Mouse (Mus musculus) CD4-positive, CD25-positive, alpha-beta regulatory T cell, adult 2 months (primary cell): ENCODE measurements around the gene Dchs1.
"Not testable (repeated sequence)": the region's sequence is repeated elsewhere in the genome, so short reads cannot be mapped to it uniquely, and the experiment has no call there.

ENCODE experiments used
- DNase-seq: peaks from one replicate; pipeline ENCODE4 v3.0.0-alpha.2; 2012; ENCODE audit warnings: low read depth, low spot score

Gene Dchs1

DNA sequence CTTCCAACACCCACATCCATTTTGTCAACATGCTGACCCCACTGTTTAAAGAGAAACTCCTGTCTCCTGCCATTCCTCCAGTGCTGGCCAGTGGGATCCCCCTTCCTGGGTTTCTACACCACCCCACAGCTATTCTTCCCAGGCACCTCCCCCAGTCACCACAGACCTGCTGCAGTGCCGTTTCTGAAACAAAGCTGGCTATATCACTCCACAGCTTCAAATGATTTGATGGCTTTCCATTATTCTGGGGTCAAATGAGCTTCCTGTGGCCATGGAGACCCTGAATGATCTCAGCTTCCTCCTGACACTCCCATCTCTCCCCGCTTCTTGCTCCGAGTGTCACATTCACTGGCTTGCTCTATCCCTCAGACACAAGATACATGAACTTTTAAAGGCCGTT is 2.9 kb downstream of the Dchs1 start:
- DNase-seq = no peak

DNA sequence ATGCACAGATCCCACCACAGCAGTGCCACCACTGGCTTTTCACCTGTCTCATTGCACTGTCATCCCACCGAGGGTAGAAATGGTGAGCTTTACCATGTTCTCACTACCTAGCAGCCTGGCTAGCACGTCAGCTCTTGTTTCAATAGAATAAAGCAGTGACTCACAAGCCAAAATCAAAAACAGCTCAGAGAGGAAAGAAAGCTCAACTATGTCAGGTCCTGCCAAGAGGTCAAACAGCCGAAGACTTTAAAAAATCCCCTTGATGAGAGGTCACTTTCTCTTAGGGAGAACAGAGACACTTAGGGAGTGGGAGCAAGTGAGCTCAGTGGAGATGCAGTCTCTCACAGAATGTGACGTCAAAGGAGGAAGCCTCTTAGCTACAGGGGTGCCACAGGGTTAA is 3.6 kb downstream of the Dchs1 start:
- DNase-seq = no peak

DNA sequence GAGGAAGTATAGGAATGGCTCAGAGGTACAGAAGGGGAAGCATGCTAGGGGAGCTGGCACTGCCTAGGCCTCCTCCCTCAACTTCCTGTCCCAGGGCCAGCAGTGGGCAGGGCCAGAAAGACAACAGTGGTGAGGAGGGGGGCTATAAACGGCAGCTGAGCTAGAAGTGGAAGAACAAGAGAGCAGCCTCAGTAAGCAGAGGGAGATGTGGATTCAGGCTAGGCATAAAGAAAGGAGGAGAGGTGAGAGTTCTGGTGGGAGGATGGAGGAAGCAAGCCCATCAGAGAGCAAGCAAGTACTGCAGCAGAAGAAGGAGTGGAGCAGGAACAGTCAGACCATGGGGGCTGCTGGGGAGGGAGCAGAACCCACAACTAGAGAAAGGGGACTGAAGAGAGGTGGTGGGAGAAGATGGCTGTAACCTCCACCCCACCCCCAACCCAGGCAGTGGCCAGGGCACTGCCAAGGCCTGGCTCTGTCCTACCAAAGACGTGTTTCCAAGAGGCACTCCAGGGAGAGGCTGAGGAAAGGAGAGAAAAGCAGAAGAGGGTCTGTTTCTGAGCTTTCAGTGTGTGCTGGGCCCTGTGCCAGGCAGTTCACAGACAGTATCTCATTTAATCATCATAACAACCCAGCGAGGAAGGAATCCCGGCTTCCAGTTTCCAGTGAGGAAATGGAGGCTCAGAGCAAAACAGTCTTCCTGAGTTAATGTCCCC is 8.7 kb downstream of the Dchs1 start:
- peak; percentile 36 for DNase-seq

DNA sequence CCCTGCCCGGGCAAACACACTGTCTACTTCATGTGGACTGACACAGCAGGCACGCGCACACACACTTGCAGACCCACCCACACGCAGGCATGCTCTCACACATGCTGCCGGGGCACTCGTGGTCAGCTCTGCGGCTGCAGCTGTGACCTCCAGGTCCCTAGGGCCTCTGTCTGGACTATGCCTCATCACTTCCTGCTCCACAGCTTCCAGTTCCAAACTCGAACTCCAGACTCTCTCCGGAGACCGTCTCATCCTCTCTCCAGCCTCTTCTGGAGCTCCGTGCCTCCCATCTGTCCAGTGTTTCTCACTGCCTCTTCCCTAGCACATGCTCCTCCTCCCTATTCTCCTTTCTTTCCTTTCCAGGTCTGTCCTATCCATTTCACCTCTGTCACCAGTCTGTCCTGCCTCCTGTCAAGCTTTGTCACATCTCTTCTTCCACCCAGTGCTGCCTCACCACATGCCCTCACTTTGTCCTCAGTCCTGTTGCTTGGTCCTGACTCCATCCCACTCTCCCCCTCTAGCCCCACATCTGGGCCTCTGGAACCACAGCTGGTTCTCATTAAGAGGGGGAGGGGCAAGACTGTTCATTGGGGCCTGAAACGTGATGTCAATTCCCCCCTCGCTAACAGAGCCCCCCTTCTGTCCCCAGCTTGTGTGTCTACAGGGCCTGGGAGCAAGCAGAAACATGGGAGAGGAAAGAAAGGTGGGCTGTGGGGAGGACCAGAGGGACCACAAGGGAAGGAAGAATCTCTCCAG is 9.5 kb downstream of the Dchs1 start:
- no peak for DNase-seq

DNA sequence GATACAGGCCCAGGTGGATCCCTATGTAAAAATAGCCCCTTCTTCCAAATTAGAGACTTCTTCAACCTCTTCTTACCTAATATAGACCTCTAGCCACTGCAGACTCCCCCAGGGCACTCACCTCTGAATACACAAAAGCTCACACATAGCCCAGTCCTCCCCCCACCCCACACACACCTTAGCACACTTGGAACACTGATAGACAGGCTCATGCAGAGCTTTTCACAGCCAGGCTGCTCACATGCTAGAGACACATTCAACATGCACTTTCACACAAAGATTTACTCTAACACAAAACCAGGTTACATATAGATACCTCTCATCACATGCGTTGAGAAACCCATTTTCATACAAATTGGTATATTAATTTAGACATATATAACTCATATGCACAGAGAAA is 10.1 kb downstream of the Dchs1 start:
- no peak for DNase-seq

DNA sequence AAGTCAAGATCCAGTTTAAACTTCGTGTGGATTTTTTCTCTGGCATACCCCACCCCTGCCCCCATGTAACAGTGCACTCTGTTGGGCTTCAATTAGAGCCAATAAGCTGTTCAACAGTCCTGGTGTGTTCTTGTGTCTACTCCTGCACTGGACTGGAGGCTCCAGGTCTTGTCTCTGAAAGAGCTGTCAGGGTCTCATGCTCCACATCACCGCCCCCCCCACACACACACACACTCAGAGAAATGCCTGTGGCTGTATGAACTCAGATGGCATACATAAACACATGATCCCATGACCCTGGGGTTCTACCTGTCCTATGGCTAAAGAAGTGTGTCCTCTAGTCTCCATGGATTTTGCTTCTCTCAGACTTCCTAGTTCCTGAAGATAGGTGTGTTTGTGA is 11.4 kb downstream of the Dchs1 start:
- DNase-seq = no peak

DNA sequence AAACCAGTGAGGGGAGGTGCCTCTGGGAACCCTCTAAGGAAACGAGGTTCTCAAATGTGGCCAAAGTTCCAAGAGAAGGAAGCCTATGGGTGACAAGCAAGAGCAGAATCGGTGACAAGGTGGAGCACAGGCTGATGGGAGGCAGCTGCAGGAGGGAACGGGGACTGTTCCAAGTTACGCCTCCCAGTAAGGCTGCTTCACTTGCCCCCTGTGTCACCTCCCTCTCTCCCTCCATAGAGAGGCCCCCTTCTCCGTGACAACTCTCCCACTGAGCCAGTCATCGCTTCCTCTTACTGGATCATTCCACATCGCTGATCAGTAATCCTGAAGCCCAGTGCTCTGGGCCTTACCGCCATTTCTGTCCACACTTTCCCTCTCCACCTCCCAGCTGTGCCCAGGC is 12.8 kb downstream of the Dchs1 start:
- no peak for DNase-seq

DNA sequence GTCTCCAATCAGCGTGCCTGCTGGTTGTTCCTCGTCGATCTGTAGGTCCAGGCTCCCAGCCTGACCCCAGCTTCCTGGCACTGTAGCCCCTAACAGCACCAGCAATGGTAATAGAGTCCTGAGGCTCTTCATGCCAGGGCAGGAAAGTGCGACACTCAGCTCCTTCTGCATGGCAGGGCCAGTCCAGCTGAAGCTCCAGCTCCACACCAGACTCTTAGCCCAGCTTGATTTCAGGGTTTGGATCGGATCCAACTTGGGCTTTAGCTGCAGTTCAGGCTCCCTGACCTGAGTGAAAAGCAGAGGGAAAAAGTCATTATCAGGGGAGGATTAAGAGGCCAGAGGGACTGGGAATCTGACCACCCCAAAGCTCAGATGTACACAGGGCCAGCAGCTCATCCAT is 14.4 kb downstream of the Dchs1 start:
- DNase-seq = no peak

DNA sequence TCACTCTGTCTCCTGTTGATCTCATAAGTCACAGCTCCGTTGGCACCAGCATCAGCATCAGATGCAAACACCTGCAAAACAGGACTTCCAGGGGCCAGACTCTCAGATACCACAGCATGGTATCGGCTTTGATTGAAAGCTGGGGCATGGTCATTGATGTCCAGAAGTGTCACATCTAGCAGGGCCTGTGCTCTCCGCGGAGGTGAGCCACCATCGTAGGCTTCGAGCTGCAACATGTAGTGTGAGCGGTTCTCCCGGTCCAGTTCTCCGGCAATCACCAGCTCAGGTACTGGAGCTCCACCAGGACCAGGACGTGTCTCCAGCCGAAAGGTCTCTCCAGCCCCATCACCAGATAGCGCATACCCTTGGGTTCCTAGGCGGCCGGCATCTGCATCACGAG is 15.1 kb downstream of the Dchs1 start:
- no peak for DNase-seq

DNA sequence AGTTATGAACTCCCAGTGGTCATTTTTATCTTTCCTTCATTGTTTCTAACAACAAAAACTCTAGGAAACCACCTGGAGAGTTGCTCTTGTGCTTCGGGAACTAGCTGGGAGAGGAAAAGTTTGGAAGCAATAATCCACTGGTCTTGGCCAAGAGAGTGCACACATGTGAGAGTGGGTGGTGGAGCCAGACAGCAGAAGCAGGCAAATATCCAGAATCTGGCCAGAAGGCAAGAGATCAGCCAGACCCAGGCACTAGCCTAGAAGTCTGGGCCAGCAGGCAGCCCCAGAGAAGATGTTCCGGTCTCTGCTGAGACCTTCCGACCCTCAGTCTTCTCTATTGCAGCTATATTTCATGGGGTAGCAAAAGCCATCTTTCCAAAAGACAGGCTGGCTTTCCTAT is 17.5 kb downstream of the Dchs1 start:
- no peak for DNase-seq

DNA sequence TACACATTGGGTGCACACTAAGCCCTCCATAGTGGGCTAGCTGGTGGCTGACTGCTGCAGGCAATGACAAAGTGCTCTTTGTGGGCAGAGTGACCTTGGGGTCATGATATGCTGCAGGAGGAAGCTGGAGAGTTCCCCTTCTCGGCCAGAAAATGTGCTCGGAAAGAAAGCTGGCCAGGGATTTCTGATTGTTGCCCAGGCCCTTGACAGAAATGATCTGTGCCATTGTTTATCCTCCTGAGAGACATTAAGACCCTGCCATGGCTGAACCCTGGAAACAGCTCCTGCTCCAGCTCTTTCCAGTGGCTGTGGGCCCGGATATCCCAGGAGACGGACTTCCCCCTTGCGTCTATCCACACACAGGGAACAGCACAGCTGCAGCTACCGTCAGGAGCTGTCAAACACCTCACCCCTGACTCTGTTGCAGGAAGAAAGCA is 19.7 kb downstream of the Dchs1 start:
- DNase-seq = no peak

DNA sequence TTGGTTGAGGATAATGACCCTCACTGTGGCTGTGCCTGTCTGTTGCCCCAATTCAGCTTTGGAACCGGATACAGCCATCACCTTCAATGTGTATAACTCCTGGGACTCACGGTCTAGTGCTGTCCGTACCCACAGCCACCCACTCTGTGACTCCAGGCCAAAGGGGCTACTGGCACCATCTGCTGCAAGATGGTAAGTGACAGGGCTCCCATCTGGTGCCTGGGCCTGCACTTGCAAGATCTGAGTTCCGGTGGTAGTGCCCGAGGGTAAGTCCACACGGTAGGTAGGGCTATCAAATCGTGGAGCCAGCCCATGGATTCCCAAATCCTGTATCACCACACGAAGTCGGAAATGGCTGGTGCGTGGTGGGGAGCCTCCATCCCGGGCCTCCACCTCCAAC is 23.1 kb downstream of the Dchs1 start:
- DNase-seq = no peak

DNA sequence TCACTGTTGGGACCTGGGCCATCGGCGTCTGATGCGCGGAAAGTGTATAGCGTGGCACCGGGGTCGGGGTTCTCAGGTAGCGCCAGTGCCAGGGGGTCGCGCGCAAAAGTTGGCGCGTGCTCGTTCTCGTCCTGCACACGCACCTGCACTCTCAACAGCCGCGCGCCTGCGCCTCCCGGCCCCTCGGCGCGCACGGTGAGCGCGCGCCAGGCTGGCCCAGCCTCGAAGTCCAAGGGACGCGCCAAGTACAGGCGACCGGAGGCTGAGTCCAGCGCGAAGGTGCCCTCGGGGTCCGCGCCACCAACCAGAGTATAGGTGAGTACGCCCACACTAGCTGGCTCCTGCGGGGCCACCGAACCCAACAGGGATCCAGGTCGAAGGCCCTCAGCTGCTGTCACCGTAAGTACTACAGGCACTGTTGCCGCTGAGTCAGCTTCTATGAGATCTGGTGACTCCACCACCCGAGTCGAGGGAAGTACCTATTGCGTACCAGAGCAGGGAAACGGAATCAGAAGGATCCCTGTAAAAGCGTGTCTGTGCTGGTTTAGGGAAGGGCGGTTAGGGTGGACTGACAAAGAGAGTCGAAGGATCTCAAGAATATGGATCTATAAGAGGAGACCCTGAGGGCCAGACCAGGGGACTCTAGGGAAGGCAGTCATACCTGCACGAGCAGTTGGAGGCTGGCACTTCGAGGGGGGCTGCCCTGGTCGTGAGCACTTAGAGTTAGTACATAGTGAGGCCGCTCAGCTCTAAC is 24.8 kb downstream of the Dchs1 start:
- no peak for DNase-seq

DNA sequence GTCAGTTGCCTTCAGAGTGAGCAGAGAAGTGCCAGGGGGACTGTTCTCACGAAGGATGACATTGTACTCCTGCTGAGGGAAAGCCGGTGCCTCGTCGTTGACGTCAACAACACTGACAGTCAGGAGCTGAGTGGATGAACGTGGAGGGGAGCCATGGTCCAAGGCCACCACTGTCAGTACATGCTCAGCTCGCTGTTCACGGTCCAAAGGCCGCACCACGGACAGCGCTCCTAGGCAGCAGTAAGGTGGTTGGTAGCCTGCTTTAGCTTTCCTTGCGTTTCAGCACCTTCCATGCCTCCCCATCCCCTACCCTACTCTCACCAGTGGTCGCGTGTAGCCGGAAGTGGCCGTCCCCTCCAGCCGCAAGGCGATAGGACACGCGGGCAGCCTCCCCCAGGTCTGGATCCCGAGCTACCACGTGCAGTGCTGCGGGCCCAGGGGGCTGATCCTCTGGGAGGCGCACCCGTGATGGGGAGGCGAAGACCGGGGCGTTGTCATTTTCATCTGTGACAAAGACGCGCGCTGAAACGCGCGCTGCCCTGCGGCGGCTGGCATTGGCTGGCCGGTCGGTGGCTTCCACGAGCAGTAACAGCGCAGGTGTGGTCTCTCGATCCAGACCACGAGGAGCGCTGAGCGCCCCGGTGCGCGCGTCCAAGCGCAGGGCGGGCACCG is 25.5 kb downstream of the Dchs1 start:
- no peak for DNase-seq

DNA sequence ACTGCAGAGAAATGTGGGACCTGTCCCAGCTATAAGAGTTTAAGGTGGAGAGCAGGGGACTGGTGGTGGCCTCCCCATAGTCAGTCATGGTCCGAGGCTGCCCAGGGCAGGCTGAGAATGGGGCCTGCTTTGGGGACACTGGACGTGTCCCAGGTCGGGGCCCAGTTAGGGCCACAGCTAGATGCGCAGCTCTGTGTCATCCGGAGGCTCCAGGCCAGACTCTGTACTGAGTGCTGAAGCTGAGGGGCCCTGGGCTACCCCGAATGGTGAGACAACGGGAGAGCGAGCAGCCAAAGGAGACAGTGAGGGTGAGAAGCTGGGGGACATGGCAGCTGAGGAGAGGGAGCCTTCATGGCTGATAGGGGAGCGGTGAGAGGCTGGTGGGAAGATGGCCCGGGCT is 34.2 kb downstream of the Dchs1 start:
- DNase-seq = no peak

DNA sequence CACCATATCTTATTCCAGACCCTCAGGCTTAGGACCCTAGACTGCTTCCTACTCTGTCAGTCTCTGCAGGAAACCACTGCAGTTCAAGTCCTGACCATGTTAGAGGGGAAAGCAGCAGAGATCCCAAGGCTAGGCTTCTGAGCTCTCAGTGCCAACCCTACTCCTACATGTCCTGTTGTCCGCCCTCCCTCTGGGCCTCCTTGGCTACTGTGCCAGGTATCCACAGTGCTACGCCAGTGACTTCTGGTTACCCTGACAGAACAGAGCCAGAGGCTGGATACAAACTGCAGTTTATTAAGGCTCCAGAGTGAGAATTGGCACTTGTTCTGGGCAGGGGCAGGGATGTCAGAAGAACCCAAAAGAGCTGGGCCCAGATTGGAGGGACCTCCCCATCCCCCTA is 34.7 kb downstream of the Dchs1 start:
- DNase-seq = no peak

DNA sequence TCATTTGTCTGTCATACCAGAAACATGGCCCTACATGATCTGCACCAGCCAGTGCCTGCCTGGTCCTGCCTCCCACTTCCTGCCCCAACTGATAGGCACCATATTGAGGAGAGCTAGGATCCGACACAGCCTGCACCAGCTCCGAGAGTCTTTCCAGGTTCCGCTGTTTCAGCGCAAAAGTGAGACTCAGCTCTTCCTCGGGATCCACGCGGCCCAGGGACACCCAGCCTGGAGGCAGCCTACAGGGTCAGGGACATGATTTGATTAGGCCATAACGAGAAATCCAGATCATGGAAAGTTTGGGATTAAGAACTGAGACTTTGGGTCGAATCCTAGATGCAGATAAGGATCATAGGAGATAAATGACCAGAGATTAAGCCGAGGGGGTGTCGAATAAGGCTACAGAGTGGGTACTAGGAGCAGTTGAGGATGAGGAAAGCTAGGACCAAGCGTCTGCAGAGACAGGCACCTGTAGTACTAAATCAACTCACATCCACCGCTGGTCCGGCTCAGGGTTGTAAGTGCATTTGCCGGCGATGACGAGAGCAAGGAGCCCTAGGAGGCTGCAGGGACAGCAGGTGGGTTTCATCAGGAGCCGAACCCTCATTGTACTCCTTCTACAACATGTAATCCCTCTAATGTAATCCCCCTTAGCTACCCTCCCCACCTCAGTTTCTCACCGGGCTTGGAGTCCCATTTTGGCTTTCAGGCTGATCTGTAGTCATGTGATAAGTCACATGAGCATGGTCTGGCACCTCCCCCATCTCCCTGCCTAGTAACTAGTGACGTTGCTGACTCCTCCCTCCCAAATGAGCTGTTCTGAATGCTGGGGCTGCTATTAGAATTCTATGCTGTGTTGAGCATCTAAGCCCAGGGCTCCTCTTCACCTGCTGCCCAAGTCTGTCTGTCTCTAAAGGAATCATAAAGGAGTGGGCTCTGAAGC is 35.7 kb downstream of the Dchs1 start, which contains the start of gene Tpp1:
Gene Tpp1 (minus strand): TSS at position 745 of the 943 bp plus-strand sequence.
- peak; percentile 96 for DNase-seq

DNA sequence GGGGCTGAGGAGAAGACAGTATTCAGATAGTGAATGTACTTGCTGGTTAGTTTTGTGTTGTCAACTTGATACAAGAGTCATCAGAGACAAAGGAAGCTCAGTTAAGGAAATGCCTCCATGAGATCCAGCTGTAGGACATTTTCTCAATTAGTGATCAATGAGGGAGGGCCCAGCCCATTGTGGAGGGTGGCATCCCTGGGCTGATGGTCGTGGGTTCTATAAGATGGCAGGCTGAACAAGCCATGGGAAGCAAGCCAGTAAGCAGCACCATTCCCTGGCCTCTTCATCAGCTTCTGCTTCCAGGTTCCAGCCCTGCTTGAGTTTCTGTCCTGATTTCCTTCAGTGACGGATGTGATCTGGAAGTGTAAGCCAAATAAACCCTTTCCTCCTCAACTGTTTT is 39.7 kb downstream of the Dchs1 start:
- no peak for DNase-seq

DNA sequence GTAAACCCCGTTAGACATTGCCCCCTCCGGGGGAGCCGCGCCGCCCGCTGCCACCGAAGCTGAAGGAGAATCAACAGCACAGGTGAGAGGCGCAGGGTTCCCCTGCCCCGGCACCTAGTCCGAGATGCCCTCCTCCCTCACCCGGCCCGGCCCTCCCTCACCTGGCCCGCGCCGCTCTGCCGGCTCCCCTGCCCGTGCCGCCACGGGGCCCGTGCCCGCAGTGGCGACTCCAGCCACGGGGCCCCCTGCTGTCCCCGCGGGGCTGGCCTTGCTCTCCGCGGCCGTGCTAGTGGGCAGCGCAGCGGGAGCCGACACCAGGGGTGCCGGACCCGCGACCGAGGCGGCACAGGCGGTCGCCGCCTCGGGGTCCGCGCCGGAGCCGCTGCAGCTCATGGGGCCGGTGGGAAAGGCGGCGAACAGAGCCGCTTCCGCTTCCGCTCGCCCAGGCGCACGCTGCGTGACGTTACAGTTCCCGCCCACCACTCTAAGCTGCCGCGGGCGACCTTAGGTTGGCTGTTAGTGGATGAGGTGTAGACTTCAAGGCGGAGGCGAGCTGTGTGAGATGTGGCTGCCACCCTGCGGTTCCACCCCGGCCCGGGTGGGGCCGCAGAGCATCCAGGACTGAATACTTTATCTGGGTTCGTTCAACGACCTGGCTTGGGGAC is 43.4 kb downstream of the Dchs1 start, which contains the start of gene Taf10:
Gene Taf10 (minus strand): TSS at position 436 of the 665 bp plus-strand sequence.
- peak; percentile 97 for DNase-seq

DNA sequence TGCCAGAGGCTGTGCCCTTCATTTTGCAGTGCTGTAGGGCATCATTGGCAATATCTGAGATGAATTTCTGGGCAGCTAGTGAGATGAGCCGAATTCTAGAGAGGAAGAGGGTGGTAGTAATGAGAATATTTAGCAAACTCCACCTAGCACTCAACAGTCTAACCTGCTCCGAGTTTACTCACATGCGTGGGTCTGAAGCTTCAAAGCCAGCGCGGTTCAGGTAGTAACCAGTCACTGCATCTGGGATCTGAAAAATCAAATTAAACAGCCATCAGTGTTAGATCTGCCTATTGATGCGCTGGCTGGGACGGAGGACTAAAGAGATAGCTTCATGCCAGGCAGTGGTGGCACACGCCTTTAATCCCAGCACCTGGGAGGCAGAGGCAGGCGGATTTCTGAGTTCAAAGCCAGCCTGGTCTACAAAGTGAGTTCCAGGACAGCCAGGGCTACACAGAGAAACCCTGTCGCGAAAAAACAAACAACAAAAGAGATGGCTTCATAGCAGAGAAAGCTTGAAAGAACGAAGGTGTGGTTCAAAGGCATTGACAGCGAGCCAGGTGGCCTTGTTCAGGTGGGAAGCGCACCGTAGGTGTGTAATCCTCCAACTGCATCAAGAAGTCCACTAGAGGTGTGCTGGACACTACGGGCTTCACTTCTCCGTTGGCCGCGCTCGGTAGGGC is 44.1 kb downstream of the Dchs1 start:
- not testable (repeated sequence) for DNase-seq
